Comparison of ENCODE assay signal across 18 mouse cellular contexts in the genomic region with DNA sequence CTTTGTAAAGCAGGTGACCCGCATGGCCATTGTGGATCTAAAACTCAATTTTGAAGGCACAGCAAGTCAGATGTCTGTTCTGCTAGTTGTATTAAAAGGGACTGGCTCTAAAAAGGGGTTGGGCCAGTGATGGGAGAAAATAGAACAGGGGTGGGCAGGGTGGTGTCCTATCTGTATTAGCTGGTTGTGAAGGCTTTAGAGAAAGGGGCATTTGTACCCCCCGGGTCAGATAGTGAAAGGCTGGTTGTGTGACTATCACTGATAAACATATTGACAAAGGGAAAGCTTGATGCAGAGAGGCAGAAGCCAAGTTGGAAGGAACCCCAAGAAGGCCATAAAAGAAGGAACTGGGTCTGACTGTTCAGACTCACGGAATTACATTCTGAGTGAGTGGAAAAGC. TPM values are rescaled to one million over a fixed set of nuclear protein-coding genes. Genes with fewer than 3 reads are reported as not detected.
DNase-seq lines count a peak whose midpoint lies in the region; ATAC-seq and TF ChIP-seq lines count a peak whose summit lies in the region.
"Had no signal": no experiment of that assay in that cellular context is flagged by ENCODE, and none has a peak within 500 bp of the region (broad histone marks: within the 10 kb centered on the region; RNA-seq: fewer than 3 reads in every experiment).

No protein-coding gene starts in this region.

- no peaks in the 10 kb centered on the region for H3K27me3 ChIP-seq in heart, embryonic 11.5 days (ENCODE audit: control insufficient read depth, insufficient read depth, low read length)
- no peaks in the 10 kb centered on the region for H3K27me3 ChIP-seq in megakaryocyte, embryonic 14.5 days (replicated peaks)
- H3K27me3 ChIP-seq in liver, embryonic 14.5 days (ENCODE audit: control insufficient read depth, insufficient read depth, low read length): no peaks in the 10 kb centered on the region
- H3K27me3 ChIP-seq in neural tube, embryonic 15.5 days (replicated peaks): no peaks in the 10 kb centered on the region
- no peaks in the 10 kb centered on the region for H3K27me3 ChIP-seq in forebrain, embryonic 13.5 days
- H3K27me3 ChIP-seq: embryonic facial prominence, embryonic 13.5 days; limb, embryonic 13.5 days had no signal

- no peak for DNase-seq in heart, adult 18-20 months
- DNase-seq in liver, embryonic 14.5 days (ENCODE audit: low read depth in 3 of 3, low spot score in 3 of 3): peak; percentile 69 to 72 (median 70)
- DNase-seq in frontal cortex, postnatal 10 days (ENCODE audit: low spot score in 2 of 2): no peak
- DNase-seq: adrenal gland, postnatal 36 days; cerebellum, adult 8-10 months; gastrocnemius, adult 2 months; heart, postnatal 10 days; right cerebral cortex, adult 18-20 months had no signal

- H3K27ac ChIP-seq in heart, embryonic 11.5 days (ENCODE audit: low read depth, low read length): no peak overlapping the region; the same call in 1 of the 2 replicates
- H3K27ac ChIP-seq in liver, embryonic 14.5 days: peak overlapping the region; percentile 78
- H3K27ac ChIP-seq in neural tube, embryonic 15.5 days (replicated peaks): no peak overlapping the region
- H3K27ac ChIP-seq in forebrain, embryonic 13.5 days: no peak overlapping the region
- H3K27ac ChIP-seq: embryonic facial prominence, embryonic 13.5 days; gastrocnemius, adult 2 months; hindbrain, postnatal 0 days; limb, embryonic 13.5 days had no signal

- TF ChIP-seq CTCF in liver, embryonic 14.5 days (IDR thresholded peaks at IDR 0.05; ENCODE audit: low read depth): no peak

- peak overlapping the region; percentile 36 for H3K4me2 ChIP-seq in heart, embryonic 11.5 days
- H3K4me2 ChIP-seq in liver, embryonic 14.5 days (ENCODE audit: low read depth): peak overlapping the region; percentile 75
- peak overlapping the region; percentile 23 for H3K4me2 ChIP-seq in neural tube, embryonic 15.5 days
- no peak overlapping the region for H3K4me2 ChIP-seq in forebrain, embryonic 13.5 days
- H3K4me2 ChIP-seq: embryonic facial prominence, embryonic 13.5 days; limb, embryonic 13.5 days had no signal

- peaks cover 41% of the 10 kb centered on the region for H3K4me1 ChIP-seq in heart, embryonic 11.5 days (ENCODE audit: control insufficient read depth, insufficient read depth, low read length)
- H3K4me1 ChIP-seq in megakaryocyte, embryonic 14.5 days: peaks cover 81% of the 10 kb centered on the region
- H3K4me1 ChIP-seq in liver, embryonic 14.5 days (replicated peaks; ENCODE audit: control insufficient read depth in 2 of 2, insufficient read depth in 2 of 2, low read length in 1 of 2): peaks cover 55 to 57% of the 10 kb centered on the region in 2 experiments
- peaks cover 61% of the 10 kb centered on the region for H3K4me1 ChIP-seq in neural tube, embryonic 15.5 days
- H3K4me1 ChIP-seq in forebrain, embryonic 13.5 days: peaks cover 70% of the 10 kb centered on the region

- 74% methylated on average over 3 of the region's 3 CpGs for WGBS in heart, embryonic 11.5 days (ENCODE audit: insufficient replicate concordance)
- WGBS in liver, embryonic 14.5 days (ENCODE audit: insufficient replicate concordance): 17% methylated on average over 3 of the region's 3 CpGs
- 83% methylated on average over 3 of the region's 3 CpGs for WGBS in neural tube, embryonic 15.5 days
- 93% methylated on average over 3 of the region's 3 CpGs for WGBS in forebrain, embryonic 13.5 days

- no peaks in the 10 kb centered on the region for H3K36me3 ChIP-seq in heart, embryonic 11.5 days (ENCODE audit: control insufficient read depth, insufficient read depth, low read length)
- peaks cover 55% of the 10 kb centered on the region for H3K36me3 ChIP-seq in megakaryocyte, embryonic 14.5 days (replicated peaks; ENCODE audit: low read length)
- H3K36me3 ChIP-seq in liver, embryonic 14.5 days (replicated peaks; ENCODE audit: control insufficient read depth, insufficient read depth, low read depth): 0 out of 2 replicates have a peak, but pooled peaks cover 2% of the 10 kb centered on the region
- no peaks in the 10 kb centered on the region for H3K36me3 ChIP-seq in neural tube, embryonic 15.5 days
- peaks cover 7% of the 10 kb centered on the region; the same call in 1 of the 2 replicates for H3K36me3 ChIP-seq in forebrain, embryonic 13.5 days (ENCODE audit: poor library complexity, severe bottlenecking)

- no peaks in the 10 kb centered on the region for H3K9me3 ChIP-seq in heart, embryonic 11.5 days (replicated peaks; ENCODE audit: control insufficient read depth, low read length)
- no peaks in the 10 kb centered on the region for H3K9me3 ChIP-seq in megakaryocyte, embryonic 14.5 days
- H3K9me3 ChIP-seq in liver, embryonic 14.5 days (ENCODE audit: control insufficient read depth, low read length): no peaks in the 10 kb centered on the region
- no peaks in the 10 kb centered on the region for H3K9me3 ChIP-seq in neural tube, embryonic 15.5 days (replicated peaks)
- H3K9me3 ChIP-seq in forebrain, embryonic 13.5 days (replicated peaks): no peaks in the 10 kb centered on the region
- H3K9me3 ChIP-seq: embryonic facial prominence, embryonic 13.5 days; limb, embryonic 13.5 days had no signal

- TF ChIP-seq EP300 in liver, embryonic 14.5 days (IDR thresholded peaks at IDR 0.05; ENCODE audit: low read depth): peak; percentile 87

- no peak overlapping the region for H3K9ac ChIP-seq in heart, embryonic 11.5 days (ENCODE audit: low read depth, low read length)
- H3K9ac ChIP-seq in liver, embryonic 14.5 days (replicated peaks): peak overlapping the region; percentile 55
- H3K9ac ChIP-seq in neural tube, embryonic 15.5 days (replicated peaks): no peak overlapping the region
- no peak overlapping the region for H3K9ac ChIP-seq in forebrain, embryonic 13.5 days
- H3K9ac ChIP-seq: embryonic facial prominence, embryonic 13.5 days; limb, embryonic 13.5 days had no signal

- no peak overlapping the region for H3K4me3 ChIP-seq in heart, embryonic 11.5 days (ENCODE audit: low read depth, low read length)
- H3K4me3 ChIP-seq in megakaryocyte, embryonic 14.5 days (replicated peaks): peak overlapping the region; percentile 82
- peak overlapping the region; percentile 35 to 40 for H3K4me3 ChIP-seq in liver, embryonic 14.5 days (ENCODE audit: insufficient read depth in 1 of 2, low read depth in 2 of 2, low read length in 2 of 2)
- no peak overlapping the region for H3K4me3 ChIP-seq in neural tube, embryonic 15.5 days (replicated peaks)
- H3K4me3 ChIP-seq in forebrain, embryonic 13.5 days: no peak overlapping the region
- H3K4me3 ChIP-seq: embryonic facial prominence, embryonic 13.5 days; gastrocnemius, adult 2 months; limb, embryonic 13.5 days had no signal

- no peak for ATAC-seq in heart, embryonic 11.5 days (replicated peaks; ENCODE audit: insufficient number of reproducible peaks, low FRiP score, low TSS enrichment)
- ATAC-seq in megakaryocyte, adult 5-6 weeks (ENCODE audit: poor library complexity, severe bottlenecking): no peak
- peak; percentile 69 for ATAC-seq in liver, embryonic 14.5 days (ENCODE audit: insufficient read depth)
- no peak for ATAC-seq in neural tube, embryonic 15.5 days (ENCODE audit: low FRiP score)
- no peak for ATAC-seq in forebrain, embryonic 13.5 days
- ATAC-seq: hindbrain, postnatal 0 days; intestine, postnatal 0 days; midbrain, embryonic 16.5 days had no signal

RNA-seq across cellular contexts. Expression of a gene that starts 4.2 kb away (rescaled TPM):
- polyA plus RNA-seq in heart, embryonic 11.5 days (2014; fragmentation: Nextera tagmentation; extraction: Ambion mirVana): 24.1 and 29.0 TPM in 2 replicates
- total RNA-seq in heart, adult 18-20 months (2021): 10 to 100 TPM in 1 of 2 experiments, 1 to 10 TPM in 1; 9.7 to 11.8 TPM
- polyA plus RNA-seq in megakaryocyte, embryonic 14.5 days (2012; ENCODE audit: insufficient read depth, low replicate concordance): 9.6 and 14.4 TPM in 2 replicates
- total RNA-seq in megakaryocyte, adult 5-6 weeks (2015): 18.2 and 21.2 TPM in 2 replicates
- total RNA-seq in megakaryocyte, adult 5-6 weeks (2017): 37.1 and 37.6 TPM in 2 replicates
- 5.7 and 7.9 TPM in 2 replicates for polyA plus RNA-seq in liver, embryonic 14.5 days (2012; rRNA removed)
- 9.0 and 11.0 TPM in 2 replicates for polyA plus RNA-seq in liver, embryonic 14.5 days (2014; fragmentation: Nextera tagmentation; extraction: Ambion mirVana)
- 9.9 and 10.7 TPM in 2 replicates for polyA plus RNA-seq in neural tube, embryonic 15.5 days (2015; fragmentation: Nextera tagmentation; extraction: Ambion mirVana)
- polyA plus RNA-seq in forebrain, embryonic 13.5 days (2015; fragmentation: Nextera tagmentation; extraction: Ambion mirVana): 14.2 and 14.5 TPM in 2 replicates

RNA-seq across cellular contexts. Expression of a gene that starts 34.1 kb away (rescaled TPM):
- 76.4 and 85.5 TPM in 2 replicates for polyA plus RNA-seq in heart, embryonic 11.5 days (2014; fragmentation: Nextera tagmentation; extraction: Ambion mirVana)
- total RNA-seq in heart, adult 18-20 months (2021): 10 to 100 TPM; 35.6 to 40.2 TPM
- polyA plus RNA-seq in megakaryocyte, embryonic 14.5 days (2012; ENCODE audit: insufficient read depth, low replicate concordance): 68.3 and 82.3 TPM in 2 replicates
- 113 and 122 TPM in 2 replicates for total RNA-seq in megakaryocyte, adult 5-6 weeks (2015)
- total RNA-seq in megakaryocyte, adult 5-6 weeks (2017): 74.8 and 84.5 TPM in 2 replicates
- 23.6 and 39.8 TPM in 2 replicates for polyA plus RNA-seq in liver, embryonic 14.5 days (2012; rRNA removed)
- 56.4 and 62.7 TPM in 2 replicates for polyA plus RNA-seq in liver, embryonic 14.5 days (2014; fragmentation: Nextera tagmentation; extraction: Ambion mirVana)
- 92.0 and 93.1 TPM in 2 replicates for polyA plus RNA-seq in neural tube, embryonic 15.5 days (2015; fragmentation: Nextera tagmentation; extraction: Ambion mirVana)
- 70.7 TPM in 2 replicates for polyA plus RNA-seq in forebrain, embryonic 13.5 days (2015; fragmentation: Nextera tagmentation; extraction: Ambion mirVana)

RNA-seq across cellular contexts. Expression of a gene that starts 54.8 kb away (rescaled TPM):
- polyA plus RNA-seq in heart, embryonic 11.5 days (2014; fragmentation: Nextera tagmentation; extraction: Ambion mirVana): 127 and 128 TPM in 2 replicates
- total RNA-seq in heart, adult 18-20 months (2021): 10 to 100 TPM; 21.6 to 22.5 TPM
- 26.0 and 168 TPM in 2 replicates for polyA plus RNA-seq in megakaryocyte, embryonic 14.5 days (2012; ENCODE audit: insufficient read depth, low replicate concordance)
- total RNA-seq in megakaryocyte, adult 5-6 weeks (2015): 53.8 and 59.6 TPM in 2 replicates
- 61.4 and 76.3 TPM in 2 replicates for total RNA-seq in megakaryocyte, adult 5-6 weeks (2017)
- polyA plus RNA-seq in liver, embryonic 14.5 days (2012; rRNA removed): 23.5 and 43.9 TPM in 2 replicates
- polyA plus RNA-seq in liver, embryonic 14.5 days (2014; fragmentation: Nextera tagmentation; extraction: Ambion mirVana): 88.4 and 94.2 TPM in 2 replicates
- polyA plus RNA-seq in neural tube, embryonic 15.5 days (2015; fragmentation: Nextera tagmentation; extraction: Ambion mirVana): 116 and 133 TPM in 2 replicates
- polyA plus RNA-seq in forebrain, embryonic 13.5 days (2015; fragmentation: Nextera tagmentation; extraction: Ambion mirVana): 201 and 206 TPM in 2 replicates

Comparison
In these comparisons a context has a peak if more than half of its experiments do, and no peak if none do; other contexts are left out.
1. H3K4me3 ChIP-seq: peak in megakaryocyte, embryonic 14.5 days (single experiment) and liver, embryonic 14.5 days (2 of 2); none in heart, embryonic 11.5 days (single experiment), neural tube, embryonic 15.5 days (single experiment) and forebrain, embryonic 13.5 days (single experiment).
2. DNase-seq: peak in liver, embryonic 14.5 days (3 of 3); none in heart, adult 18-20 months (0 of 2) and frontal cortex, postnatal 10 days (0 of 2).